Mouse (Mus musculus) lung, postnatal 0 days (tissue): ENCODE measurements around the gene Trdmt1.

Experiments used
- CTCF ChIP-seq: IDR thresholded peaks from 2 replicates; pipeline ENCODE4 v1.5.1; 2016; ENCODE audit warnings: antibody characterized with exemption, mild to moderate bottlenecking
- EP300 ChIP-seq: IDR thresholded peaks from 2 replicates; pipeline ENCODE4 v1.6.1; 2016; ENCODE audit warnings: antibody characterized with exemption, mild to moderate bottlenecking, control low read depth

GRCm38 (mm10) chr2:13579315-13579714, 34.8 kb upstream of the Trdmt1 start:
- no peak for TF ChIP-seq CTCF
- no peak for TF ChIP-seq EP300
